Mouse (Mus musculus): Measurements from ENCODE around the gene Nrg3. TPM values are rescaled to one million over a fixed set of nuclear protein-coding genes. Genes with fewer than 3 reads are reported as not detected.

The Nrg3 gene
- polyA plus RNA-seq, 1 experiment from 2014 or later, result 0.33 TPM

DNA sequence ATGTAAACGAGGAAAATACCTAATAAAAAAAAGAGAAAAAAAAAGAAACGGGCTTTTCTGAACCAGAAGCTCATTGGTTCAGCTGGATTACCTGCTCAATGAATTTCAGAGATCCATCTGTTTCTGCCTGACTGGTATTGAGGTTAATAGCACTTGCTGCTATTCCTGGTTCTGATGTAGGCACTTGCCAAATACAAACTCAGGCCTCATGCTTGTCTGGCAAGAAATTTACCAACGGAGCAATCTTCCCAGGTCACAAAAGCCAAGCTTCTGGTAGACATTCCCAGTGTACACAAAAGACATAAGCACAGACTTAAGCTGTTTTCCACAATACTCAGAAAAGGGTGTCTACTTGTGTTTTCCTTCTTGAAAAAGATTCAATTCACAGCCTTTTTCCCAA, 363.3 kb downstream of the Nrg3 start:
- H3K4me3 ChIP-seq (ENCODE audit: low read depth, low read length), result no peak overlapping the region
- DNase-seq (ENCODE audit: low spot score) (no peak), ATAC-seq (ENCODE audit: low FRiP score, low TSS enrichment) (no peak)
- H3K9ac ChIP-seq (ENCODE audit: low read length), result no peak overlapping the region
- H3K4me1 ChIP-seq (replicated peaks; ENCODE audit: control insufficient read depth, insufficient read depth), result no peaks in the 10 kb centered on the region
- H3K9me3 ChIP-seq (ENCODE audit: control insufficient read depth, low read length), result no peaks in the 10 kb centered on the region
- H3K27me3 ChIP-seq (ENCODE audit: control insufficient read depth, insufficient read depth, low read length), result no peaks in the 10 kb centered on the region
- no peak for TF ChIP-seq EP300 (optimal IDR thresholded peaks at IDR 0.05)
- no peak for TF ChIP-seq CTCF (IDR thresholded peaks at IDR 0.05; ENCODE audit: low read depth)
- H3K4me2 ChIP-seq (replicated peaks; ENCODE audit: low read depth), result no peak overlapping the region
- no peak overlapping the region for H3K27ac ChIP-seq (replicated peaks)
- no peaks in the 10 kb centered on the region for H3K36me3 ChIP-seq (ENCODE audit: control insufficient read depth, insufficient read depth, low read length)
- 72% methylated on average over 3 of the region's 3 CpGs for WGBS

DNA sequence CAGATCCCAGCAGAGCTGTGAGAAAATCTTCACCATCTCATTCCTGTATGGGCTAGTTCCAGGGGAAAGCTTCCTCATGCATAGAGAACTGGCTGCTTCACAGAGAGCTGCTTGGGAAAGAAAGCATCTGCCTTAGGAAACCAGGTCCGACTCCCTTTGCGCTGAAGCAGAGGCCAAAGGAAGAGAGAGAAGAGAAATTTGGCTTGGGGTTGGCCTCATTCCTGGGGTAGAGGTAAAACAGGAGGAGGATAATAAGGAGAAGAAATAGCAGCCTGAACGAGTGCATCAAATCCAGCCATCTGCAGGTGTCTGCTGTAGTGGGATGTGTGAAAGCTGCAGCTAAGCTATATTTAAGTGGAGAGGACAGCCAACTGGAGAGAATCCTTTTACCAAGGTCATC, 366.1 kb downstream of the Nrg3 start:
- ATAC-seq (ENCODE audit: low FRiP score, low TSS enrichment), result no peak
- Histone ChIP-seq H3K4me2 (replicated peaks; ENCODE audit: low read depth) (no peak overlapping the region), H3K9me3 (ENCODE audit: control insufficient read depth, low read length) (no peaks in the 10 kb centered on the region), H3K9ac (ENCODE audit: low read length) (no peak overlapping the region), H3K27ac (replicated peaks) (no peak overlapping the region), H3K27me3 (ENCODE audit: control insufficient read depth, insufficient read depth, low read length) (no peaks in the 10 kb centered on the region), H3K4me3 (ENCODE audit: low read depth, low read length) (no peak overlapping the region), H3K36me3 (ENCODE audit: control insufficient read depth, insufficient read depth, low read length) (no peaks in the 10 kb centered on the region), H3K4me1 (replicated peaks; ENCODE audit: control insufficient read depth, insufficient read depth) (no peaks in the 10 kb centered on the region)
- TF ChIP-seq EP300 (optimal IDR thresholded peaks at IDR 0.05), result no peak
- no peak for TF ChIP-seq CTCF (IDR thresholded peaks at IDR 0.05; ENCODE audit: low read depth)
- WGBS, result 88% methylated on average over 3 of the region's 3 CpGs
- DNase-seq (ENCODE audit: low spot score), result no peak

DNA sequence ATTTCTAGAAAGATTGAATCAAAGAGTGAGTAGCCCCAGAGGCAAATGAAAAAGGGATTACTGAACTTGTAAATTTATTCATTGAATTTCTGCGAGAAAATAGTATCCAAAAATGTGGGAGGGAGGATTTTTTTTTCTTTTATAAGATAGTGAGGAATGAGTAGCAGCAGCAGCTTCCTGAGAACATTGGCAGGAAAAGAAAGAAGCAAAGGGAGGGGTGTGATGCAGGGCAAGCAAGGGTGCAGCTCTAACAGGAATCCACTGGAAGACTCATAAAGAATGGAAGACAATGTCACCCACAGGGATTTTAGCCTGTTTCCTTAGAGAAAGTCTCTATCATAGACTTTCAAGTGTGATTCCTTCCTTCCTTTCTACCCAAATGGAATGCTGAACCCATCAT, 377.7 kb downstream of the Nrg3 start:
- Histone ChIP-seq H3K9ac (ENCODE audit: low read length) (no peak overlapping the region), H3K4me3 (ENCODE audit: low read depth, low read length) (no peak overlapping the region), H3K4me2 (replicated peaks; ENCODE audit: low read depth) (no peak overlapping the region), H3K9me3 (ENCODE audit: control insufficient read depth, low read length) (no peaks in the 10 kb centered on the region), H3K27ac (replicated peaks) (no peak overlapping the region), H3K27me3 (ENCODE audit: control insufficient read depth, insufficient read depth, low read length) (no peaks in the 10 kb centered on the region), H3K4me1 (replicated peaks; ENCODE audit: control insufficient read depth, insufficient read depth) (no peaks in the 10 kb centered on the region), H3K36me3 (ENCODE audit: control insufficient read depth, insufficient read depth, low read length) (no peaks in the 10 kb centered on the region)
- DNase-seq (ENCODE audit: low spot score) (no peak), ATAC-seq (ENCODE audit: low FRiP score, low TSS enrichment) (no peak)
- 54% methylated on average over 1 of the region's 1 CpGs for WGBS
- TF ChIP-seq CTCF (IDR thresholded peaks at IDR 0.05; ENCODE audit: low read depth) (no peak), EP300 (optimal IDR thresholded peaks at IDR 0.05) (no peak)

DNA sequence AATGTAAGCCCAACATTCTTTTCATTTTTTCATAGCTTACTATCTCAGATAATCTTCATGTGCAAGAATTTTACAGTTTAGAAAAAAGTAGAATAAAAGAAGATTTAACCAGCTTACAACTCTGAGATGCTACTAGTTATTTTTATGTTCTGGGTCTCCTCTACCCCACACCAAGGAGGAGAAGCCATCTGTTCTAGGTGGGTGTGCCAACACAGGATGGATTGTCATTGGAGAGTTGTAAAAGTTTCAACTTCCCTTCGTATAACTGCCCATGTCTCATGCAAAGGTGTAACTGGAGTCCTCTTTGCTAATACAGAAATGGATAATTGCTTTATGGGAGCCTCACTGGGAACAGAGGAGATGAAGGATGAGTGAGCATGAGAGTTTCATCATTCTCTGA, 393.4 kb downstream of the Nrg3 start:
- H3K4me2 ChIP-seq (replicated peaks; ENCODE audit: low read depth), result no peak overlapping the region
- WGBS, result 57% methylated on average over 1 of the region's 1 CpGs
- no peak overlapping the region for H3K4me3 ChIP-seq (ENCODE audit: low read depth, low read length)
- no peaks in the 10 kb centered on the region for H3K27me3 ChIP-seq (ENCODE audit: control insufficient read depth, insufficient read depth, low read length)
- H3K4me1 ChIP-seq (replicated peaks; ENCODE audit: control insufficient read depth, insufficient read depth), result no peaks in the 10 kb centered on the region
- TF ChIP-seq EP300 (optimal IDR thresholded peaks at IDR 0.05) (no peak), CTCF (IDR thresholded peaks at IDR 0.05; ENCODE audit: low read depth) (no peak)
- H3K9me3 ChIP-seq (ENCODE audit: control insufficient read depth, low read length), result no peaks in the 10 kb centered on the region
- no peaks in the 10 kb centered on the region for H3K36me3 ChIP-seq (ENCODE audit: control insufficient read depth, insufficient read depth, low read length)
- no peak overlapping the region for H3K9ac ChIP-seq (ENCODE audit: low read length)
- ATAC-seq (ENCODE audit: low FRiP score, low TSS enrichment) (no peak), DNase-seq (ENCODE audit: low spot score) (no peak)
- H3K27ac ChIP-seq (replicated peaks), result no peak overlapping the region

DNA sequence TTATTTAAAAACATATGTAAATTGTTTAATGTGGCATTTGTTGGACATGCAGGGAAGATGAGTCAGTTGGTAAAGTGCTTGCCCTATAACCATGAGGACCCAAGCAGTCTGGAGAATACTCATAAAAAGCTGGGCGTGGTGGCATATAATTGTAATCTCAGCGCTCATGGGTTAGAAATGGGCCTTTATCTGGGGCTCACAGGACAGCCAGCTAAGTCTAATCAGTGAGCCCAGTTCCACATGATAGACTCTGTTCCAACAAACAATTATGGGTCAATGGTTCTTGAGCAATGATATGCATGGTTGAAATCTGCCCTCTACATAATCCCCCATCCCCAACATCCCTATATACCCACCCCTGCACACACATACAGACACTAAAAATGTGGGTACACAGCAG, 421.3 kb downstream of the Nrg3 start:
- H3K9ac ChIP-seq (ENCODE audit: low read length), result no peak overlapping the region
- H3K4me2 ChIP-seq (replicated peaks; ENCODE audit: low read depth), result no peak overlapping the region
- no peaks in the 10 kb centered on the region for H3K9me3 ChIP-seq (ENCODE audit: control insufficient read depth, low read length)
- H3K4me3 ChIP-seq (ENCODE audit: low read depth, low read length), result no peak overlapping the region
- no peak overlapping the region for H3K27ac ChIP-seq (replicated peaks)
- ATAC-seq (ENCODE audit: low FRiP score, low TSS enrichment), result no peak
- DNase-seq (ENCODE audit: low spot score), result no peak
- no peaks in the 10 kb centered on the region for H3K36me3 ChIP-seq (ENCODE audit: control insufficient read depth, insufficient read depth, low read length)
- H3K27me3 ChIP-seq (ENCODE audit: control insufficient read depth, insufficient read depth, low read length), result no peaks in the 10 kb centered on the region
- 81% methylated on average over 2 of the region's 2 CpGs for WGBS
- TF ChIP-seq CTCF (IDR thresholded peaks at IDR 0.05; ENCODE audit: low read depth), result no peak
- no peak for TF ChIP-seq EP300 (optimal IDR thresholded peaks at IDR 0.05)
- no peaks in the 10 kb centered on the region for H3K4me1 ChIP-seq (replicated peaks; ENCODE audit: control insufficient read depth, insufficient read depth)

DNA sequence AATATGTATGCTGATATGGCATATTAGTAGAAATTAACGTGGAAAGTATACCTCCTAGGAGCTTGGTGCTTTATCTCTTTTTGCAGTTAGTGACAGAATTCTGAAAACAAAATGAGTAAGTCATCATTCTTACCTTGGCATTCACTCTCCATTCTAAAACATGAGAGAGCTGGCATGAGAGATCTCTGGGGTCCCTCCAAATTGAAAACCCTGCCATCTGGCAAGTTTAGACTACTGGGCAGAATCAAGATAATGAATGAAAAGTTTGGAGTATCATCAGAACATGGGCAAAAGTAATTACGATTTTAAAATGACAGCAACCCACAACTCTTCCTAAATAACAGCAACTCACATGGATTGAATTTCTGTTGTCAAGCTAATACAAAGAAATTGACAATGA, 423.9 kb downstream of the Nrg3 start:
- Histone ChIP-seq H3K4me2 (replicated peaks; ENCODE audit: low read depth) (no peak overlapping the region), H3K36me3 (ENCODE audit: control insufficient read depth, insufficient read depth, low read length) (no peaks in the 10 kb centered on the region), H3K9me3 (ENCODE audit: control insufficient read depth, low read length) (no peaks in the 10 kb centered on the region), H3K4me1 (replicated peaks; ENCODE audit: control insufficient read depth, insufficient read depth) (no peaks in the 10 kb centered on the region), H3K4me3 (ENCODE audit: low read depth, low read length) (no peak overlapping the region), H3K27ac (replicated peaks) (no peak overlapping the region), H3K27me3 (ENCODE audit: control insufficient read depth, insufficient read depth, low read length) (no peaks in the 10 kb centered on the region), H3K9ac (ENCODE audit: low read length) (no peak overlapping the region)
- no peak for TF ChIP-seq EP300 (optimal IDR thresholded peaks at IDR 0.05)
- no peak for TF ChIP-seq CTCF (IDR thresholded peaks at IDR 0.05; ENCODE audit: low read depth)
- 59% methylated on average over 2 of the region's 2 CpGs for WGBS
- no peak for ATAC-seq (ENCODE audit: low FRiP score, low TSS enrichment)
- DNase-seq (ENCODE audit: low spot score), result no peak
